Mouse (Mus musculus) kidney, adult 2 months (tissue): ENCODE measurements around the gene Rtf2.

Experiments used
- CTCF ChIP-seq: fragments of 200-500 bp; conservative IDR thresholded peaks from 2 replicates; pipeline ENCODE4 v1.5.1; 2011; ENCODE audit warnings: low read depth, mild to moderate bottlenecking, control low read depth, low read length, moderate library complexity, mixed read lengths; ENCODE audit not compliant: insufficient read depth, insufficient read length
- POLR2A ChIP-seq: fragments of 200-500 bp; IDR thresholded peaks from one replicate; pipeline ENCODE4 v1.6.1; 2011; ENCODE audit warnings: low read depth, low read length, control low read depth

DNA sequence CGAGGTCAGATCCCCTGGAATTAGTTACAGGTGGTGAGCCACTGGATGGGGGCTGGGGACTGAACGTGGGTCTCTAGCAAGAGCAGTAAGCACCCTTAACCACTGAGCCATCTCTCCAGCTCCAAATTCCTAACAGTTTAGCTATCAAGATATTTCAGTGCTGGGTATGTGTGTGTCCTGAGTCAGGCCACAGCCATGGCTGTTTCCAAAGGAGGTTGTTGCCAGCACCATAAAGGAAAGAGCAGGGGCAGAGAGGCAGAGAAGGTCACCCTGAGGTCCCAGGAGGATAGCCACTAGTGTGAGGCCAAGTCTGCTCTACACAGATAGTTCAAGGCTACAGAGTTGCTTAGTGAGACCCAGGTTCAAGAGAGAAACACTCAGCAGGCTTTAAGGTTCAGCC is 20.3 kb downstream of the Rtf2 start:
- TF ChIP-seq CTCF (no peak), POLR2A (no peak)
